Mouse (Mus musculus) bone marrow, adult 2 months (tissue): Measurements from ENCODE around the gene Ccp110.

Experiments
- CTCF ChIP-seq: fragments of 200-500 bp; IDR thresholded peaks from 2 replicates; pipeline ENCODE4 v1.5.1; 2011; ENCODE audit warnings: low read length, control low read depth; ENCODE audit not compliant: control insufficient read depth, insufficient read depth
- POLR2A ChIP-seq: fragments of 200-500 bp; IDR thresholded peaks from 2 replicates; pipeline ENCODE4 v1.6.1; 2011; ENCODE audit warnings: low read depth, mild to moderate bottlenecking, control low read depth, low read length, borderline replicate concordance; ENCODE audit not compliant: control insufficient read depth

DNA sequence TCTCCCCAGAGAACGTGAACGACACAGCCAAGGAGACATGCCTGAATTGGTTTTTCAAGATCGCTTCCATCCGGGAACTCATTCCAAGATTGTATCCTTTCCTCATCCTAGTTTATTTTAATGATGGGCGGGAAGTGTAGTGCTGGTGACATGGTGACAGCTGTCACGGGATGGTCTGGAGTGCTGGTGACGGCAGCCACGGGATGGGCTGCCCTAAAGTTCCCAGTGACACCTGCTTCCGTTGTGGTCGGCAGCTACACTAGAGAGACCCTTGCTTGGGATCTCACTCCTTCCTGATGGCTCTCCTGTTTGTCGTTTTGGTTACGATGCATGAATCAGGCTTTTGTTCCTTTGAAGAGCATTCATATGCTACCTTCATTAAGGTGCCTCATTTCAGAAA, 60.7 kb downstream of the Ccp110 start:
- TF ChIP-seq CTCF (no peak), POLR2A (no peak)
